Mouse (Mus musculus) thymus, adult 2 months (tissue): ENCODE measurements around the gene Dapk1.

Source experiments
- CTCF ChIP-seq: fragments of 200-500 bp; IDR thresholded peaks from 2 replicates; pipeline ENCODE4 v1.5.1; 2012; ENCODE audit warnings: mild to moderate bottlenecking, control low read depth, low read length, moderate library complexity, borderline replicate concordance; ENCODE audit not compliant: control insufficient read depth, poor library complexity, insufficient read depth; ENCODE audit errors: extremely low read depth
- POLR2A ChIP-seq: fragments of 200-500 bp; IDR thresholded peaks from 2 replicates; pipeline ENCODE4 v1.6.1; 2012; ENCODE audit warnings: mild to moderate bottlenecking, low read length, control low read depth, moderate library complexity; ENCODE audit not compliant: control insufficient read depth, poor library complexity, insufficient read depth; ENCODE audit errors: extremely low read depth

GRCm38 (mm10) chr13:60655246-60655645 lies 53.5 kb downstream of the Dapk1 start:
- TF ChIP-seq CTCF = no peak
- TF ChIP-seq POLR2A = no peak
